Mouse (Mus musculus) right cerebral cortex, postnatal 14 days (tissue): ENCODE results near the gene Tesk1.

Source experiments
- DNase-seq: peaks from one replicate; pipeline ENCODE4 v3.0.0; 2022

Tesk1 gene

GRCm38 (mm10) chr4:43496587-43496986 is 54.8 kb downstream of the Tesk1 start:
- no peak for DNase-seq

DNA sequence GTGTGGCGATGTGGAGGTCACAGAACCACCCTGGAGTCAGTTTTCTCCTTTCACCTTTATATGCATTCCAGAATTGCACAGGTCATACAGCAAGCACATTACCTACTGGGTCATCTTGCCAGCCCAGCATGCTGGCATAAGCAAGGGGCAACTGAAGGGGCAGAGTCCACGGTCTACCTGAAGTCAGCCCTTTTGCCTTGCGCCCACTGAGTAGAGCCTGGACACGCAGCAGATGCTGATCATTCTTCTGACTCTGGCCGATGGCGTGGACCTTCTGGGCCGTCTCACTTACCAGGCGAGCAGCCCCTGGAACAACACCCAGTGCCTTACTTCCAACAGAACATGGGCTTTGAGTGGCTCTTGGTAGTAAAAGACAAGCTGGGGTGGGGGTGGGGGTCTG is 55.7 kb downstream of the Tesk1 start:
- no peak for DNase-seq
